Mouse (Mus musculus): Measurements from ENCODE around the gene Ncapd3. TPM values are rescaled to one million over a fixed set of nuclear protein-coding genes. Genes with fewer than 3 reads are reported as not detected.

Ncapd3 gene
- polyA plus RNA-seq, 1 experiment from 2014 or later, result 12.6 TPM

DNA sequence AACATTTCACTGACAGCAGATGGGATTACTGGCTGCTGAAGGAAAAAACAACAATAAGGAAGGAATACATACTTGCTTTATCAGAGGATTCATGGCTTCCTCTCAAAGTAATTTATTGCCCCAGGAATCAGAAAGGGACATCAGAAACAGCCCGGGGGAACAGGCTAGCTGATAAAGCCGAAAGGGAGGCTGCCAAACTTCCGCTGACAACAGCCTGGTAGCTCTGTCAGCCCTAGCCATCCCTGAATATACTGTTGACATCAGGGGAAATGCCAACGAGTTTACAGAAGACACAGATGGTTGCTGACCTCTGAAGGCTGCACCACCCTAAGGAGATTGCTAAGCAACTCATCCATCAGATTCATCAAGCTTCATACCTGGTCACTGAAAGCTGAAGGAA lies 98.7 kb downstream of the Ncapd3 start:
- Histone ChIP-seq H3K4me2 (no peak overlapping the region), H3K27me3 (replicated peaks) (no peaks in the 10 kb centered on the region), H3K4me3 (replicated peaks) (no peak overlapping the region), H3K36me3 (no peaks in the 10 kb centered on the region), H3K4me1 (peaks cover 4% of the 10 kb centered on the region), H3K27ac (replicated peaks) (no peak overlapping the region), H3K9me3 (replicated peaks) (no peaks in the 10 kb centered on the region), H3K9ac (replicated peaks) (no peak overlapping the region)
- ATAC-seq (ENCODE audit: low FRiP score), result no peak
- 70% methylated on average over 4 of the region's 4 CpGs for WGBS

GRCm38 (mm10) chr9:27134410-27134809 lies 104.4 kb downstream of the Ncapd3 start:
- no peak overlapping the region for H3K4me2 ChIP-seq
- ATAC-seq (ENCODE audit: low FRiP score), result peak; percentile 50
- H3K27ac ChIP-seq (replicated peaks), result no peak overlapping the region
- no peak overlapping the region for H3K4me3 ChIP-seq (replicated peaks)
- H3K9ac ChIP-seq (replicated peaks), result no peak overlapping the region
- H3K27me3 ChIP-seq (replicated peaks), result no peaks in the 10 kb centered on the region
- H3K9me3 ChIP-seq (replicated peaks), result no peaks in the 10 kb centered on the region
- H3K36me3 ChIP-seq, result no peaks in the 10 kb centered on the region
- 68% methylated on average over 1 of the region's 1 CpGs for WGBS
- peaks cover 3% of the 10 kb centered on the region; the same call in 1 of the 2 replicates for H3K4me1 ChIP-seq

- H3K27me3 ChIP-seq (replicated peaks), result no peaks in the 10 kb centered on the region
- H3K9me3 ChIP-seq (replicated peaks), result no peaks in the 10 kb centered on the region
- H3K27ac ChIP-seq (replicated peaks), result no peak overlapping the region
- H3K4me2 ChIP-seq, result no peak overlapping the region
- H3K9ac ChIP-seq (replicated peaks), result no peak overlapping the region
- 93% methylated on average over 7 of the region's 7 CpGs for WGBS
- 0 out of 2 replicates have a peak, but pooled peaks cover 2% of the 10 kb centered on the region for H3K36me3 ChIP-seq
- ATAC-seq (ENCODE audit: low FRiP score), result no peak
- H3K4me3 ChIP-seq (replicated peaks), result no peak overlapping the region
- H3K4me1 ChIP-seq, result peaks cover 3% of the 10 kb centered on the region; the same call in 1 of the 2 replicates
These were observed 105.4 kb downstream of the Ncapd3 start for GRCm38 (mm10) chr9:27135372-27135771.

- Histone ChIP-seq H3K4me1 (peaks cover 3% of the 10 kb centered on the region; the same call in 1 of the 2 replicates), H3K27ac (replicated peaks) (no peak overlapping the region), H3K36me3 (peaks cover 6% of the 10 kb centered on the region; the same call in 1 of the 2 replicates), H3K9ac (replicated peaks) (no peak overlapping the region), H3K27me3 (replicated peaks) (no peaks in the 10 kb centered on the region), H3K9me3 (replicated peaks) (no peaks in the 10 kb centered on the region), H3K4me2 (no peak overlapping the region), H3K4me3 (replicated peaks) (no peak overlapping the region)
- 89% methylated on average over 8 of the region's 8 CpGs for WGBS
- no peak for ATAC-seq (ENCODE audit: low FRiP score)
These were observed 106.7 kb downstream of the Ncapd3 start for GRCm38 (mm10) chr9:27136651-27137050.

GRCm38 (mm10) chr9:27140432-27141065 lies 110.6 kb downstream of the Ncapd3 start:
- H3K9ac ChIP-seq (replicated peaks), result no peak overlapping the region
- WGBS, result 93% methylated on average over 10 of the region's 10 CpGs
- H3K4me3 ChIP-seq (replicated peaks), result no peak overlapping the region
- no peaks in the 10 kb centered on the region for H3K9me3 ChIP-seq (replicated peaks)
- no peaks in the 10 kb centered on the region for H3K27me3 ChIP-seq (replicated peaks)
- no peak for ATAC-seq (ENCODE audit: low FRiP score)
- no peaks in the 10 kb centered on the region for H3K4me1 ChIP-seq
- H3K4me2 ChIP-seq, result no peak overlapping the region
- no peak overlapping the region for H3K27ac ChIP-seq (replicated peaks)
- peaks cover 8% of the 10 kb centered on the region; the same call in 1 of the 2 replicates for H3K36me3 ChIP-seq

DNA sequence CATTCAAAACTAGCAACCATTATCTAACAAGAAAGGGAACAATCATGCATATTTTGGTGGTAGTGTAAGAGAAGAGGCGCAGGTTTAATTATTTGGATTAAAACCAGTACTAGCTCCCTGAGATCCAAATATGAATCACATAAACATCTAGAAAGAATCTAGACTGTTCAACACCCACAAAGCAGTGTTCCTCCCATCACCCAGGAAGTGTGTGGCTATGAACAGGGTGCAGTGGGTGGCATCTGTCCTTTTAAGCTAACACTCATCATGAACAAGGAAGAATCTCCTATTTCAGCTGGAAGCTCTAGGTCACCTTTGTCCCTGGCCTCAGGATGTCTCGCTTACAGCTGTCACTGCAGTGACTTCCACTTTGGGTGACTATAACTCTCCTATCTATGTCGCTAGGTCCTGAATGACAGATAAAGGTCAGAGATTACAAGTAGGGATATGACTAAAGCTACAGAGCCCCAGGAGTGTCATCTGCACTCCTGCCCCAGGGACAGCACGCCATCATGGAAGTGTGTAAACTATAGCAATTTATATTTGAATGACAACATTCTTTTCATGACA lies 114.4 kb downstream of the Ncapd3 start:
- Histone ChIP-seq H3K4me2 (no peak overlapping the region), H3K9me3 (replicated peaks) (no peaks in the 10 kb centered on the region), H3K27ac (replicated peaks) (no peak overlapping the region), H3K27me3 (replicated peaks) (no peaks in the 10 kb centered on the region), H3K9ac (replicated peaks) (no peak overlapping the region), H3K36me3 (peaks cover 12% of the 10 kb centered on the region; the same call in 1 of the 2 replicates), H3K4me3 (replicated peaks) (no peak overlapping the region), H3K4me1 (peaks cover 16% of the 10 kb centered on the region)
- ATAC-seq (ENCODE audit: low FRiP score), result no peak
- 83% methylated on average over 4 of the region's 4 CpGs for whole genome bisulfite sequencing

Other genes with a start within 250 kb of the Ncapd3 start
- 1.6 and 2.6 TPM in 2 replicates for gene Glb1l2, start 223.7 kb upstream of the Ncapd3 start, polyA plus RNA-seq (2015; fragmentation: Nextera tagmentation; extraction: Ambion mirVana)
- not detected in 2 replicates for gene Glb1l3, start 169.3 kb upstream of the Ncapd3 start, polyA plus RNA-seq (2015; fragmentation: Nextera tagmentation; extraction: Ambion mirVana)
- not detected in 2 replicates for gene Gm1110, start 107.1 kb upstream of the Ncapd3 start, polyA plus RNA-seq (2015; fragmentation: Nextera tagmentation; extraction: Ambion mirVana)
- 30.7 and 33.5 TPM in 2 replicates for gene Acad8, start 30.6 kb upstream of the Ncapd3 start, polyA plus RNA-seq (2015; fragmentation: Nextera tagmentation; extraction: Ambion mirVana)
- gene Thyn1, start 30.5 kb upstream of the Ncapd3 start, polyA plus RNA-seq (2015; fragmentation: Nextera tagmentation; extraction: Ambion mirVana), result 140 and 148 TPM in 2 replicates
- gene Vps26b, start 110 bp upstream of the Ncapd3 start, polyA plus RNA-seq (2015; fragmentation: Nextera tagmentation; extraction: Ambion mirVana), result 80.2 and 80.3 TPM in 2 replicates
- gene Jam3, start 125.2 kb downstream of the Ncapd3 start, polyA plus RNA-seq (2015; fragmentation: Nextera tagmentation; extraction: Ambion mirVana), result 42.3 and 45.0 TPM in 2 replicates

Data from neural tube, embryonic 15.5 days (tissue).